8 mouse cellular contexts compared by ENCODE assay signal in genomic region chr17:88065031-88065800, GRCm38 (mm10). TPM values are rescaled to one million over a fixed set of nuclear protein-coding genes. Genes with fewer than 3 reads are reported as not detected.
DNase-seq lines count a peak whose midpoint lies in the region; ATAC-seq and TF ChIP-seq lines count a peak whose summit lies in the region.

Gene Fbxo11, minus strand, starts transcription at chr17:88065291.

- peak within 1 kb of the TSS; percentile 96 for H3K4me3 ChIP-seq in liver, adult 2 months (ENCODE audit: insufficient read depth, low read depth, low read length)
- peak within 1 kb of the TSS; percentile 95 for H3K4me3 ChIP-seq in embryonic facial prominence, embryonic 13.5 days
- peak within 1 kb of the TSS; percentile 79 for H3K4me3 ChIP-seq in heart, adult 2 months
- peak within 1 kb of the TSS; percentile 88 for H3K4me3 ChIP-seq in kidney, adult 2 months (ENCODE audit: insufficient read depth, low read depth, low read length)
- peak within 1 kb of the TSS; percentile 95 for H3K4me3 ChIP-seq in limb, embryonic 14.5 days (replicated peaks; ENCODE audit: low read length)

- no peaks in the 10 kb centered on the region for H3K36me3 ChIP-seq in liver, adult 2 months (ENCODE audit: control insufficient read depth, insufficient read depth, low read length)
- H3K36me3 ChIP-seq in embryonic facial prominence, embryonic 13.5 days: no peaks in the 10 kb centered on the region
- peaks cover 8% of the 10 kb centered on the region for H3K36me3 ChIP-seq in heart, adult 2 months (ENCODE audit: control insufficient read depth, insufficient read depth, low read length)
- H3K36me3 ChIP-seq in kidney, adult 2 months (ENCODE audit: control insufficient read depth, insufficient read depth, low read length): no peaks in the 10 kb centered on the region
- H3K36me3 ChIP-seq in limb, embryonic 14.5 days (ENCODE audit: control insufficient read depth, insufficient read depth, low read length): no peaks in the 10 kb centered on the region

- H3K4me2 ChIP-seq in embryonic facial prominence, embryonic 13.5 days: peak within 1 kb of the TSS; percentile 71
- H3K4me2 ChIP-seq in limb, embryonic 14.5 days (replicated peaks; ENCODE audit: low read depth, low read length, severe bottlenecking): peak within 1 kb of the TSS; percentile 80

- no peak for TF ChIP-seq CTCF in liver, adult 2 months (IDR thresholded peaks at IDR 0.05; ENCODE audit: low read depth, low read length)
- no peak for TF ChIP-seq CTCF in heart, adult 2 months (IDR thresholded peaks at IDR 0.05)
- no peak for TF ChIP-seq CTCF in kidney, adult 2 months (conservative IDR thresholded peaks at IDR 0.05; ENCODE audit: insufficient read depth, insufficient read length, low read depth, low read length)

- no peak for DNase-seq in liver, adult 2 months (ENCODE audit: extremely low read depth, low read depth, low spot score)
- DNase-seq in liver: no peak
- peak; percentile 77 to 79 for DNase-seq in heart, adult 2 months
- peak; percentile 56 for DNase-seq in kidney, adult 2 months
- peak; percentile 28 for DNase-seq in limb, embryonic 14.5 days (ENCODE audit: low spot score)
- DNase-seq in spleen, postnatal 36 days (ENCODE audit: low spot score in 2 of 2): peak; percentile 46 to 50

- H3K4me1 ChIP-seq in liver, adult 2 months (ENCODE audit: control insufficient read depth, insufficient read depth, low read length): peaks cover 2% of the 10 kb centered on the region; the same call in 1 of the 2 replicates
- H3K4me1 ChIP-seq in embryonic facial prominence, embryonic 13.5 days: peaks cover 16% of the 10 kb centered on the region
- peaks cover 10% of the 10 kb centered on the region for H3K4me1 ChIP-seq in heart, adult 2 months (ENCODE audit: control insufficient read depth, insufficient read depth, low read length)
- H3K4me1 ChIP-seq in kidney, adult 2 months (ENCODE audit: control insufficient read depth, insufficient read depth, low read length): no peaks in the 10 kb centered on the region; the same call in 1 of the 2 replicates
- H3K4me1 ChIP-seq in limb, embryonic 14.5 days (ENCODE audit: control insufficient read depth, insufficient read depth, low read length): peaks cover 7% of the 10 kb centered on the region

- peaks cover 14% of the 10 kb centered on the region for H3K79me2 ChIP-seq in liver, adult 2 months (ENCODE audit: control insufficient read depth, insufficient read depth, low read length)
- peaks cover 5% of the 10 kb centered on the region for H3K79me2 ChIP-seq in heart, adult 2 months (replicated peaks; ENCODE audit: control insufficient read depth, insufficient read depth, low read length)

- TF ChIP-seq EP300 in heart, adult 2 months (IDR thresholded peaks at IDR 0.05; ENCODE audit: insufficient read depth, low read depth, low read length): no peak

- intact Hi-C loops in heart, adult 2 months (cut with DNase I): loop anchor here (5.0 to 10.0 kb wide), 4 partner anchors 88 to 1920 kb away; partner anchors contain the start of genes Foxn2, Msh6, Ppp1r21 and Srbd1

- peak; percentile 37; the same call in 1 of the 2 replicates for ATAC-seq in embryonic facial prominence, embryonic 13.5 days (ENCODE audit: insufficient number of reproducible peaks, insufficient read depth, low FRiP score, low TSS enrichment, low read depth)
- ATAC-seq in limb, embryonic 14.5 days (ENCODE audit: low FRiP score, low read depth): peak; percentile 3; the same call in 1 of the 2 replicates
- ATAC-seq in monocyte, adult 5-6 weeks (replicated peaks; ENCODE audit: insufficient number of reproducible peaks, low FRiP score, low TSS enrichment, poor library complexity, severe bottlenecking): no peak

- TF ChIP-seq POLR2A in liver, adult 2 months (IDR thresholded peaks at IDR 0.05; ENCODE audit: extremely low read depth, insufficient read depth, low read length): no peak
- no peak for TF ChIP-seq POLR2A in heart, adult 2 months (IDR thresholded peaks at IDR 0.05; ENCODE audit: insufficient read depth, low read depth, low read length)
- no peak for TF ChIP-seq POLR2A in kidney, adult 2 months (IDR thresholded peaks at IDR 0.05; ENCODE audit: low read depth, low read length)
- no peak for TF ChIP-seq POLR2A in limb, embryonic 14.5 days (IDR thresholded peaks at IDR 0.05; ENCODE audit: borderline replicate concordance, extremely low read depth, insufficient read depth, insufficient read length)

- H3K9ac ChIP-seq in liver, adult 2 months (ENCODE audit: low read depth, low read length): peak within 1 kb of the TSS; percentile 97
- H3K9ac ChIP-seq in embryonic facial prominence, embryonic 13.5 days: peak within 1 kb of the TSS; percentile 100
- H3K9ac ChIP-seq in heart, adult 2 months (ENCODE audit: low read depth, low read length): peak within 1 kb of the TSS; percentile 100
- peak within 1 kb of the TSS; percentile 99 for H3K9ac ChIP-seq in limb, embryonic 14.5 days (ENCODE audit: low read depth, low read length, severe bottlenecking)

- H3K27ac ChIP-seq in liver, adult 2 months (replicated peaks; ENCODE audit: insufficient read depth, low read depth, low read length): peak within 1 kb of the TSS; percentile 75
- peak within 1 kb of the TSS; percentile 100 for H3K27ac ChIP-seq in embryonic facial prominence, embryonic 13.5 days
- peak within 1 kb of the TSS; percentile 95 for H3K27ac ChIP-seq in heart, adult 2 months
- peak within 1 kb of the TSS; percentile 87 for H3K27ac ChIP-seq in kidney, adult 2 months (ENCODE audit: insufficient read depth, low read depth, low read length)
- H3K27ac ChIP-seq in limb, embryonic 14.5 days (replicated peaks; ENCODE audit: low read depth, low read length): peak within 1 kb of the TSS; percentile 100

- no peaks in the 10 kb centered on the region for H3K27me3 ChIP-seq in liver, adult 2 months (ENCODE audit: control insufficient read depth, insufficient read depth, low read length)
- H3K27me3 ChIP-seq in embryonic facial prominence, embryonic 13.5 days: no peaks in the 10 kb centered on the region
- H3K27me3 ChIP-seq in heart, adult 2 months (ENCODE audit: control insufficient read depth, insufficient read depth, low read length): no peaks in the 10 kb centered on the region
- H3K27me3 ChIP-seq in kidney, adult 2 months (replicated peaks; ENCODE audit: control insufficient read depth, insufficient read depth, low read length): no peaks in the 10 kb centered on the region
- no peaks in the 10 kb centered on the region for H3K27me3 ChIP-seq in limb, embryonic 14.5 days (ENCODE audit: control insufficient read depth, insufficient read depth, low read length)

- no peaks in the 10 kb centered on the region for H3K9me3 ChIP-seq in embryonic facial prominence, embryonic 13.5 days
- H3K9me3 ChIP-seq in limb, embryonic 14.5 days (ENCODE audit: control insufficient read depth, low read length): no peaks in the 10 kb centered on the region

- WGBS in liver, adult 2 months: under 1% methylated on average over 69 of the region's 112 CpGs
- under 1% methylated on average over 57 of the region's 112 CpGs for WGBS in embryonic facial prominence, embryonic 13.5 days
- under 1% methylated on average over 70 of the region's 112 CpGs for whole genome bisulfite sequencing in heart, adult 2 months
- WGBS in kidney, adult 2 months: 4% methylated on average over 94 of the region's 112 CpGs
- under 1% methylated on average over 30 of the region's 112 CpGs for WGBS in limb, embryonic 14.5 days

RNA-seq across cellular contexts. Expression of gene Fbxo11, which starts in this region (rescaled TPM):
- total RNA-seq in liver, adult 2 months (2014; rRNA removed): 16.7 and 17.1 TPM in 2 replicates
- 5.1 and 5.9 TPM in 2 replicates for polyA plus RNA-seq in liver, adult 2 months (2012; rRNA removed)
- 19.4 and 23.1 TPM in 2 replicates for polyA plus RNA-seq in embryonic facial prominence, embryonic 13.5 days (2015; fragmentation: Nextera tagmentation; extraction: Ambion mirVana)
- 10 to 100 TPM; 31.2 to 35.1 TPM for total RNA-seq in heart, adult 2 months (2021)
- 13.4 and 27.9 TPM in 2 replicates for polyA plus RNA-seq in heart, adult 2 months (2012; rRNA removed)
- polyA plus RNA-seq in kidney, adult 2 months (2012; rRNA removed): 13.8 and 18.5 TPM in 2 replicates
- 50.9 and 63.0 TPM in 2 replicates for polyA plus RNA-seq in limb, embryonic 14.5 days (2012; rRNA removed)
- polyA plus RNA-seq in limb, embryonic 14.5 days (2014; fragmentation: Nextera tagmentation; extraction: Ambion mirVana): 29.5 and 34.1 TPM in 2 replicates
- 61.8 to 82.8 TPM (median 75.5 TPM) in 3 replicates for total RNA-seq in monocyte, adult 5-6 weeks (2017)

Comparison
In these comparisons a context has a peak if more than half of its experiments do, and no peak if none do; other contexts are left out.
1. DNase-seq: peak in heart, adult 2 months (2 of 2), kidney, adult 2 months (single experiment), limb, embryonic 14.5 days (single experiment) and spleen, postnatal 36 days (2 of 2); none in liver, adult 2 months (single experiment) and liver (single experiment).
2. Peak in every context shown above with its lines, with median percentiles within 50 percentile points of each other: H3K27ac ChIP-seq, H3K4me3 ChIP-seq and H3K9ac ChIP-seq.